21 mouse cellular contexts compared by ENCODE assay signal in the genomic region with DNA sequence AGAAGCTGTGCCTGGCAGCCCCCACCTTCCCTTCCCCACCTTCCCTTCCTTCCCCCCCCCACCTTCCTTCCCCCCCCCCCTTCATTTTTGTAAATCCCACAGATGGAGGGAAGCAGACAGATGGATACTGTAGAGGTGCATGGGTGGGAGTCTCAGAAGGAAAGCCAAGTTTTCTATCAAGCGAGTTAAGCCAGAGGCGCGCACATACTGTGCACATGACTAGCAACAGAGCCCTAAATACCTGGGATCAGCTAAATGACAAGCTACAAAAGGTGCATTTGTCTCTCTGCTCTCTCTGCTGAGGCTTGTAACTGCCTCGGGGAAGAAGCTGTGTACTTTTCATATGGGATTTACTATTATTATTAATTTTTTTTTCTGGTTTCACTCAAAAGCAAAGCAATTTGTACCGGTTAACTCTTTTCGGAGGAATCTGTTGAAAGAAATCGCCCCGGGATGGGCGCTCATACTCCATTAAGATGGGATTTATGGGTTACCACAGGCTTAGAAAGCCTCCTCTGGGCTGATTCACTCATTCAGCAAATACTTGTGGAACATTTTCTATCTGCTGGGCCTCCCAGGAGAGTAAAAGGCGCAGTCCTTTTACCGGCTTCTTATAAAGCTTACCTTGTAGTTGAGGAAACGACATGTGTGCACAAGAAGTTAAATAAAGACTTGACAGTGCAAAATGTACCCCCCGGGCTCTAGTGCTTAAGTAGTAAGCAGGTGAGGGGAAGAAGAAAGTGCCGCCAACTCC. TPM values are rescaled to one million over a fixed set of nuclear protein-coding genes. Genes with fewer than 3 reads are reported as not detected.
DNase-seq lines count a peak whose midpoint lies in the region; ATAC-seq and TF ChIP-seq lines count a peak whose summit lies in the region.
"Had no signal": no experiment of that assay in that cellular context is flagged by ENCODE, and none has a peak within 500 bp of the region (broad histone marks: within the 10 kb centered on the region; RNA-seq: fewer than 3 reads in every experiment).

No protein-coding gene starts in this region.

- TF ChIP-seq POLR2A in brain, embryonic 14.5 days (IDR thresholded peaks at IDR 0.05; ENCODE audit: borderline replicate concordance, extremely low read depth, insufficient read depth, insufficient read length, poor library complexity, severe bottlenecking) = no peak

- DNase-seq in cerebellum, postnatal 10 days = peak; percentile 27 to 42
- no peak for DNase-seq in cerebellum, adult 9-10 months
- no peak for DNase-seq in kidney, postnatal 0 days (ENCODE audit: low spot score)
- peak; percentile 18 for DNase-seq in brain, embryonic 14.5 days (ENCODE audit: low read depth)
- DNase-seq in forelimb bud, embryonic 11.5 days (ENCODE audit: low read depth, low spot score) = peak; percentile 34
- no peak for DNase-seq in adrenal gland, postnatal 14 days
- DNase-seq: adrenal gland, postnatal 25 days; cerebellum, adult 18-20 months; heart, postnatal 14 days; layer of hippocampus, postnatal 36 days; right cerebral cortex, adult 18-20 months; thymus, postnatal 14 days had no signal

- no peaks in the 10 kb centered on the region for H3K27me3 ChIP-seq in kidney, postnatal 0 days (ENCODE audit: insufficient read depth, low read length)
- no peaks in the 10 kb centered on the region for H3K27me3 ChIP-seq in kidney, embryonic 14.5 days (ENCODE audit: control insufficient read depth, insufficient read depth, low read length)
- H3K27me3 ChIP-seq: lung, embryonic 15.5 days; neural tube, embryonic 12.5 days had no signal

- no peaks in the 10 kb centered on the region for H3K36me3 ChIP-seq in kidney, postnatal 0 days (ENCODE audit: insufficient read depth, low read length)
- no peaks in the 10 kb centered on the region for H3K36me3 ChIP-seq in kidney, embryonic 14.5 days (ENCODE audit: control insufficient read depth, insufficient read depth, low read length)
- H3K36me3 ChIP-seq: liver, embryonic 12.5 days; lung, embryonic 15.5 days; midbrain, embryonic 12.5 days; neural tube, embryonic 12.5 days had no signal

- 73% methylated on average over 14 of the region's 14 CpGs for WGBS in kidney, postnatal 0 days
- 82% methylated on average over 14 of the region's 14 CpGs for WGBS in kidney, embryonic 14.5 days

- no peak for TF ChIP-seq CTCF in kidney, postnatal 0 days (IDR thresholded peaks at IDR 0.05; ENCODE audit: low read depth)
- no peak for TF ChIP-seq CTCF in brain, embryonic 14.5 days (IDR thresholded peaks at IDR 0.05; ENCODE audit: borderline replicate concordance, extremely low read depth, insufficient read depth, insufficient read length)

- H3K4me3 ChIP-seq in kidney, postnatal 0 days (replicated peaks; ENCODE audit: low read depth, low read length) = no peak overlapping the region
- no peak overlapping the region for H3K4me3 ChIP-seq in kidney, embryonic 14.5 days (ENCODE audit: low read length)
- H3K4me3 ChIP-seq: liver, embryonic 12.5 days; lung, embryonic 15.5 days; midbrain, embryonic 12.5 days; neural tube, embryonic 12.5 days had no signal

- H3K4me1 ChIP-seq in kidney, postnatal 0 days (replicated peaks; ENCODE audit: insufficient read depth, low read length) = peaks cover 6% of the 10 kb centered on the region
- peaks cover 10% of the 10 kb centered on the region for H3K4me1 ChIP-seq in kidney, embryonic 14.5 days (ENCODE audit: control insufficient read depth, insufficient read depth, low read length)
- H3K4me1 ChIP-seq: liver, embryonic 12.5 days; midbrain, embryonic 12.5 days; neural tube, embryonic 12.5 days had no signal

- no peak overlapping the region for H3K27ac ChIP-seq in kidney, postnatal 0 days
- no peak overlapping the region for H3K27ac ChIP-seq in kidney, embryonic 14.5 days (ENCODE audit: low read depth, low read length)
- H3K27ac ChIP-seq: hindbrain, embryonic 14.5 days; liver, embryonic 12.5 days; lung, embryonic 15.5 days; midbrain, embryonic 12.5 days; neural tube, embryonic 12.5 days had no signal

- ATAC-seq in kidney, postnatal 0 days (replicated peaks; ENCODE audit: low FRiP score, low read depth) = no peak
- ATAC-seq in kidney, embryonic 14.5 days (ENCODE audit: low FRiP score, low TSS enrichment) = no peak
- ATAC-seq in CD4-positive, CD25-positive, alpha-beta regulatory T cell, adult 4 months = no peak
- ATAC-seq: intestine, postnatal 0 days; liver, embryonic 12.5 days had no signal

- H3K4me2 ChIP-seq in kidney, postnatal 0 days (ENCODE audit: low read length) = no peak overlapping the region
- no peak overlapping the region for H3K4me2 ChIP-seq in kidney, embryonic 14.5 days (replicated peaks; ENCODE audit: low read depth, low read length)
- H3K4me2 ChIP-seq: heart, embryonic 11.5 days; hindbrain, embryonic 14.5 days; liver, embryonic 12.5 days; lung, embryonic 15.5 days; midbrain, embryonic 12.5 days; neural tube, embryonic 12.5 days had no signal

- 0 out of 2 replicates have a peak overlapping the region, but pooled peaks have one; percentile 8 for H3K9ac ChIP-seq in kidney, postnatal 0 days (ENCODE audit: low read depth, low read length)
- H3K9ac ChIP-seq in kidney, embryonic 14.5 days (ENCODE audit: low read depth, low read length) = no peak overlapping the region
- H3K9ac ChIP-seq: hindbrain, embryonic 14.5 days; liver, embryonic 12.5 days; lung, embryonic 15.5 days; midbrain, embryonic 12.5 days; neural tube, embryonic 12.5 days had no signal

- no peaks in the 10 kb centered on the region for H3K9me3 ChIP-seq in kidney, postnatal 0 days (replicated peaks; ENCODE audit: low read length)
- H3K9me3 ChIP-seq in kidney, embryonic 14.5 days (ENCODE audit: control insufficient read depth, low read length) = no peaks in the 10 kb centered on the region
- H3K9me3 ChIP-seq: liver, embryonic 12.5 days; lung, embryonic 15.5 days; midbrain, embryonic 12.5 days; neural tube, embryonic 12.5 days had no signal

RNA-seq across cellular contexts. Expression of a gene that starts 54.3 kb away (rescaled TPM):
- 36.2 and 38.5 TPM in 2 replicates for polyA plus RNA-seq in kidney, postnatal 0 days (2015; fragmentation: Nextera tagmentation; extraction: Ambion mirVana)
- 26.4 and 49.7 TPM in 2 replicates for polyA plus RNA-seq in kidney, embryonic 14.5 days (2014; fragmentation: Nextera tagmentation; extraction: Ambion mirVana)
- polyA plus RNA-seq in brain, embryonic 14.5 days (2012; rRNA removed) = 15.2 and 26.2 TPM in 2 replicates
- 82.6 and 83.4 TPM in 2 replicates for total RNA-seq in adrenal gland, postnatal 14 days (2021)
- polyA plus RNA-seq in CD4-positive, CD25-positive, alpha-beta regulatory T cell, adult 4 months (2017; shearing (Covaris generic)) = under 1 TPM; 0.92 to 0.94 TPM

Comparison
In these comparisons a context has a peak if more than half of its experiments do, and no peak if none do; other contexts are left out.
1. DNase-seq: peak in cerebellum, postnatal 10 days (2 of 2), brain, embryonic 14.5 days (single experiment) and forelimb bud, embryonic 11.5 days (single experiment); none in cerebellum, adult 9-10 months (single experiment), kidney, postnatal 0 days (single experiment) and adrenal gland, postnatal 14 days (single experiment).